Mouse (Mus musculus) testis, adult 2 months (tissue): ENCODE measurements around the gene Tcf12.

Experiments used
- CTCF ChIP-seq: fragments of 200-500 bp; IDR thresholded peaks from 2 replicates; pipeline ENCODE4 v1.5.1; 2012; ENCODE audit warnings: low read depth, mild to moderate bottlenecking, inconsistent platforms, low read length, moderate library complexity; ENCODE audit not compliant: control insufficient read depth, insufficient read depth, insufficient replicate concordance
- POLR2A ChIP-seq: fragments of 200-500 bp; IDR thresholded peaks from 2 replicates; pipeline ENCODE4 v1.6.1; 2012; ENCODE audit warnings: low read depth, mild to moderate bottlenecking, inconsistent platforms, low read length, moderate library complexity; ENCODE audit not compliant: control insufficient read depth

DNA sequence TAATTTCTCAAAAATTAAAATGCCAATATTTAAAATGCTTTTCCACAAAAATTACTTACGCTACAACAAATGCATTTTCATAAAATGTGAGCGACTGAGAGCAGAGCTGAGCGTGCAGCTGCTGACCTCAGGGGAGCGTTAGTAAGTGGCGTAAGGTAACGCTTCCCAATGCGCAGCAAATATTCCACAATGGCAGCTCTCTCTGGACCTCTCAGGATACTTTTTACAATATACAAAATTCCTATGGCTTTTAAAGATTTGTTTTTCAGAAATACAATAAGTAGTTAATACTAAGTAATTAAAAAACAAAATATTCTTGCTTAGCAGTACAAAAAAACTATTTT is 216.8 kb downstream of the Tcf12 start:
- TF ChIP-seq CTCF (no peak), POLR2A (no peak)
